Mouse (Mus musculus): ENCODE measurements around the gene Vps11. TPM values are rescaled to one million over a fixed set of nuclear protein-coding genes. Genes with fewer than 3 reads are reported as not detected.

The Vps11 gene
- polyA plus RNA-seq, 1 experiment from 2014 or later: 47.0 TPM

DNA sequence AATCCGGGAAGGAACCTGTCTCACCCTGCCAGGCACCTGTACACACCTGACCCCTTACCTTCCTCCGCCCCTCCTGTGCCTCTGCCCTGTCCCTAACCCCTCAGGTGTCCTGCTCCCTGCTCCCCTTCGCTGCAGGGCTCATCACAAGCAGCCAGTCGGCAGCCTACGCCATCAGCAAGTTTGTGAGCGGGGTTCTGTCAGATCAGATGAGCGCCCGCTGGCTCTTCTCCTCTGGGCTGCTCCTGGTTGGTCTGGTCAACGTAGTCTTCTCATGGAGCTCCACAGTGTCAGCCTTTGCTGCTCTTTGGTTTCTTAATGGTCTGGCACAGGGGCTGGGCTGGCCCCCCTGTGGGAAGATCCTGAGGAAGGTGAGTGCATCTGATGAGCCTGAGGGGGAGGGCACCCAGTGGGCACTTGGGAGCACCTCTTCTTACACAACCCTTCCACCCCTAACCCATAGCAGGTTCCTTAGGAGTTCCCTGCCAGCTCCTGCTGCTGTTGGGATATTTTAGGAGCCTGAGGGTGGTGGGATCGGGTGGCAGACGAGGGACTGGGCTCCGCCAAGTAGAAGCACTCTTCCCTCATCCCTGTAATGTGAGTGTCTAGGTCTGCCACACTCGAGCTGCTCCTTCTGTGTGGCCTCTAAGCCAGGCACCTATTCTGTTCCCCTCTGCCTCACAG lies 37.8 kb upstream of the Vps11 start:
- Histone ChIP-seq H3K36me3 (ENCODE audit: control insufficient read depth, insufficient read depth) (peaks cover 16% of the 10 kb centered on the region), H3K4me2 (ENCODE audit: low read length) (no peak overlapping the region), H3K27ac (ENCODE audit: low read length) (no peak overlapping the region), H3K27me3 (replicated peaks; ENCODE audit: control insufficient read depth, insufficient read depth, low read length) (no peaks in the 10 kb centered on the region), H3K4me1 (replicated peaks; ENCODE audit: control insufficient read depth, insufficient read depth, low read length) (peaks cover 16% of the 10 kb centered on the region), H3K9me3 (ENCODE audit: control insufficient read depth, low read length) (no peaks in the 10 kb centered on the region), H3K9ac (replicated peaks; ENCODE audit: low read depth, low read length) (no peak overlapping the region), H3K4me3 (replicated peaks; ENCODE audit: low read length) (no peak overlapping the region)
- 86% methylated on average over 13 of the region's 13 CpGs for WGBS
- no peak for ATAC-seq

DNA sequence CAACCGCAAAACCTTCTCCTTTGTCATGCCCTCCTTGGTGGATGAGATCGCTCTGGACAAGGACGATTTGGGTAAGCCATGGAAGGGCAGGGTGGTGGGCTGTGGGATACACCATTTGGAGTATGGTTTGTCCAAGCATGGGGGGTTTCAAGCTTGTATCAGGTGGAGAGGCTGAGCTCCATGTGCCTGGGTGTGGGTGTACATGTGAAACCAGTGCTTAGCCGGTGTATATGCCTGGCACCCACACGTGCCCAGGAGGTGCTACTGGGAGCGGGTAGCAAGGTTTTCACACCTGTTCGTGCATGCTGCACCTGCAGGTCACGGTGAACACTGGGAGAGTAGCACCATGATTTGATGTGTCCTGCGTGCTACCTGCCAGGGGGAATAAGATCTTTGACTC lies 37.1 kb upstream of the Vps11 start:
- Histone ChIP-seq H3K9ac (replicated peaks; ENCODE audit: low read depth, low read length) (peak overlapping the region; percentile 40), H3K27me3 (replicated peaks; ENCODE audit: control insufficient read depth, insufficient read depth, low read length) (no peaks in the 10 kb centered on the region), H3K36me3 (ENCODE audit: control insufficient read depth, insufficient read depth) (peaks cover 9% of the 10 kb centered on the region), H3K4me1 (replicated peaks; ENCODE audit: control insufficient read depth, insufficient read depth, low read length) (peaks cover 16% of the 10 kb centered on the region), H3K9me3 (ENCODE audit: control insufficient read depth, low read length) (no peaks in the 10 kb centered on the region), H3K27ac (ENCODE audit: low read length) (no peak overlapping the region), H3K4me2 (ENCODE audit: low read length) (no peak overlapping the region; the same call in 1 of the 2 replicates), H3K4me3 (replicated peaks; ENCODE audit: low read length) (no peak overlapping the region)
- WGBS: 85% methylated on average over 9 of the region's 9 CpGs
- ATAC-seq: no peak

- Histone ChIP-seq H3K4me1 (replicated peaks; ENCODE audit: control insufficient read depth, insufficient read depth, low read length) (peaks cover 16% of the 10 kb centered on the region), H3K27me3 (replicated peaks; ENCODE audit: control insufficient read depth, insufficient read depth, low read length) (no peaks in the 10 kb centered on the region), H3K9me3 (ENCODE audit: control insufficient read depth, low read length) (no peaks in the 10 kb centered on the region), H3K4me3 (replicated peaks; ENCODE audit: low read length) (peak overlapping the region; percentile 79; the same call in 1 of the 2 replicates), H3K9ac (replicated peaks; ENCODE audit: low read depth, low read length) (peak overlapping the region; percentile 40), H3K36me3 (ENCODE audit: control insufficient read depth, insufficient read depth) (peaks cover 7% of the 10 kb centered on the region), H3K4me2 (ENCODE audit: low read length) (peak overlapping the region; percentile 85), H3K27ac (ENCODE audit: low read length) (no peak overlapping the region)
- ATAC-seq: no peak
- 13% methylated on average over 4 of the region's 4 CpGs for WGBS
Observed at GRCm38 (mm10) chr9:44398087-44398486, 36.6 kb upstream of the Vps11 start.

GRCm38 (mm10) chr9:44396684-44397411 lies 35.4 kb upstream of the Vps11 start, which contains the start of gene Slc37a4:
Slc37a4 (plus strand) TSS chr9:44396852.
- WGBS: under 1% methylated on average over 43 of the region's 43 CpGs
- H3K4me2 ChIP-seq (ENCODE audit: low read length): peak within 1 kb of the TSS; percentile 85

GRCm38 (mm10) chr9:44391466-44391865 lies 30.0 kb upstream of the Vps11 start:
- no peaks in the 10 kb centered on the region for H3K27me3 ChIP-seq (replicated peaks; ENCODE audit: control insufficient read depth, insufficient read depth, low read length)
- H3K9me3 ChIP-seq (ENCODE audit: control insufficient read depth, low read length): no peaks in the 10 kb centered on the region
- ATAC-seq: peak; percentile 60; the same call in 1 of the 2 replicates
- peaks cover 20% of the 10 kb centered on the region for H3K36me3 ChIP-seq (ENCODE audit: control insufficient read depth, insufficient read depth)
- H3K4me2 ChIP-seq (ENCODE audit: low read length): no peak overlapping the region
- 33% methylated on average over 4 of the region's 4 CpGs for WGBS
- no peak overlapping the region for H3K9ac ChIP-seq (replicated peaks; ENCODE audit: low read depth, low read length)
- no peak overlapping the region for H3K4me3 ChIP-seq (replicated peaks; ENCODE audit: low read length)
- no peaks in the 10 kb centered on the region for H3K4me1 ChIP-seq (replicated peaks; ENCODE audit: control insufficient read depth, insufficient read depth, low read length)
- no peak overlapping the region for H3K27ac ChIP-seq (ENCODE audit: low read length)

More at GRCm38 (mm10) chr9:44396684-44397411, 35.4 kb upstream of the Vps11 start, which contains the start of gene Slc37a4:
- Histone ChIP-seq H3K9ac (replicated peaks; ENCODE audit: low read depth, low read length) (peak within 1 kb of the TSS; percentile 85), H3K27ac (ENCODE audit: low read length) (peak within 1 kb of the TSS; percentile 80), H3K4me3 (replicated peaks; ENCODE audit: low read length) (peak within 1 kb of the TSS; percentile 79), H3K27me3 (replicated peaks; ENCODE audit: control insufficient read depth, insufficient read depth, low read length) (no peaks in the 10 kb centered on the region), H3K36me3 (ENCODE audit: control insufficient read depth, insufficient read depth) (peaks cover 3% of the 10 kb centered on the region), H3K9me3 (ENCODE audit: control insufficient read depth, low read length) (no peaks in the 10 kb centered on the region), H3K4me1 (replicated peaks; ENCODE audit: control insufficient read depth, insufficient read depth, low read length) (peaks cover 16% of the 10 kb centered on the region)
- peak; percentile 97 for ATAC-seq

GRCm38 (mm10) chr9:44389273-44389672 lies 27.8 kb upstream of the Vps11 start:
- H3K9me3 ChIP-seq (ENCODE audit: control insufficient read depth, low read length): no peaks in the 10 kb centered on the region
- no peak overlapping the region for H3K27ac ChIP-seq (ENCODE audit: low read length)
- no peaks in the 10 kb centered on the region for H3K27me3 ChIP-seq (replicated peaks; ENCODE audit: control insufficient read depth, insufficient read depth, low read length)
- H3K4me1 ChIP-seq (replicated peaks; ENCODE audit: control insufficient read depth, insufficient read depth, low read length): no peaks in the 10 kb centered on the region
- H3K4me3 ChIP-seq (replicated peaks; ENCODE audit: low read length): no peak overlapping the region
- no peak overlapping the region for H3K4me2 ChIP-seq (ENCODE audit: low read length)
- 61% methylated on average over 8 of the region's 8 CpGs for WGBS
- no peak overlapping the region for H3K9ac ChIP-seq (replicated peaks; ENCODE audit: low read depth, low read length)
- H3K36me3 ChIP-seq (ENCODE audit: control insufficient read depth, insufficient read depth): peaks cover 31% of the 10 kb centered on the region
- no peak for ATAC-seq

DNA sequence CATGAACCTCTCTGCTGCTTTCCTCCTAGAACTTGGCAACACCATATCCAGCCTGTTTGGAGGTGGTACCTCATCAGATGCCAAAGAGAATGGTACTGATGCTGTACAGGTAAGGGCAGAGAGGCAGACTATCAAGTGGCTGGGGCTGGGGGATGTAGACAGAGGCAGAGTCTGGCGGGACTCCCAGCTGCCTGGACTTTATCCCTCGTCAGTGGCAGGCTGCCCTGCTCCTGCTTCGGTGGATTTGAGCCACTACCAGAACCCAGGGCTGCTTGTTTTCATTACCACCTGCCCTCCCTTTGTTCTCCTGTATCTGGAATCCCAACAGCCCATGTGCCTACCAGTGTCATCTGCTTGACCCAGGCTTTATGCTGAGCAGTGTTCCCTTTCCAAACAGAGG lies 25.8 kb upstream of the Vps11 start:
- Histone ChIP-seq H3K4me1 (replicated peaks; ENCODE audit: control insufficient read depth, insufficient read depth, low read length) (no peaks in the 10 kb centered on the region), H3K36me3 (ENCODE audit: control insufficient read depth, insufficient read depth) (peaks cover 41% of the 10 kb centered on the region), H3K9ac (replicated peaks; ENCODE audit: low read depth, low read length) (no peak overlapping the region), H3K4me3 (replicated peaks; ENCODE audit: low read length) (no peak overlapping the region), H3K27ac (ENCODE audit: low read length) (no peak overlapping the region), H3K27me3 (replicated peaks; ENCODE audit: control insufficient read depth, insufficient read depth, low read length) (no peaks in the 10 kb centered on the region), H3K4me2 (ENCODE audit: low read length) (no peak overlapping the region), H3K9me3 (ENCODE audit: control insufficient read depth, low read length) (no peaks in the 10 kb centered on the region)
- ATAC-seq: no peak
- 84% methylated on average over 3 of the region's 3 CpGs for WGBS

DNA sequence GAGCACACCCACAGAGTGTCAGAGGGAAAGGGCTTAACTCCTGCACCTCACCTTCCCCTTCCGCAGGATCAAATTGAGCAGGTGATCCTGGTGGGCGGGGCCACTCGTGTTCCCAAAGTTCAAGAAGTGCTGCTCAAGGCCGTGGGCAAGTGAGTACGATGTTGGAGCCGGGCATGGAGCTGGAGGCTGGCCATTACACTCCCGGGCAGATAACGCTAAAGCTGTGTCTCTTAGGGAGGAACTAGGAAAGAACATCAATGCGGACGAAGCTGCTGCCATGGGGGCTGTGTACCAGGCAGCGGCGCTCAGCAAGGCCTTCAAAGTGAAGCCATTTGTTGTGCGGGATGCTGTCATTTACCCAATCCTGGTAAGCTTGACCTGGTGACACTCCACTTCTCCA lies 23.1 kb upstream of the Vps11 start:
- no peak overlapping the region for H3K27ac ChIP-seq (ENCODE audit: low read length)
- no peak overlapping the region for H3K9ac ChIP-seq (replicated peaks; ENCODE audit: low read depth, low read length)
- H3K36me3 ChIP-seq (ENCODE audit: control insufficient read depth, insufficient read depth): peaks cover 44% of the 10 kb centered on the region
- no peak for ATAC-seq
- 88% methylated on average over 13 of the region's 13 CpGs for WGBS
- no peak overlapping the region for H3K4me2 ChIP-seq (ENCODE audit: low read length)
- H3K4me3 ChIP-seq (replicated peaks; ENCODE audit: low read length): no peak overlapping the region
- no peaks in the 10 kb centered on the region for H3K27me3 ChIP-seq (replicated peaks; ENCODE audit: control insufficient read depth, insufficient read depth, low read length)
- H3K4me1 ChIP-seq (replicated peaks; ENCODE audit: control insufficient read depth, insufficient read depth, low read length): peaks cover 10% of the 10 kb centered on the region
- no peaks in the 10 kb centered on the region for H3K9me3 ChIP-seq (ENCODE audit: control insufficient read depth, low read length)

DNA sequence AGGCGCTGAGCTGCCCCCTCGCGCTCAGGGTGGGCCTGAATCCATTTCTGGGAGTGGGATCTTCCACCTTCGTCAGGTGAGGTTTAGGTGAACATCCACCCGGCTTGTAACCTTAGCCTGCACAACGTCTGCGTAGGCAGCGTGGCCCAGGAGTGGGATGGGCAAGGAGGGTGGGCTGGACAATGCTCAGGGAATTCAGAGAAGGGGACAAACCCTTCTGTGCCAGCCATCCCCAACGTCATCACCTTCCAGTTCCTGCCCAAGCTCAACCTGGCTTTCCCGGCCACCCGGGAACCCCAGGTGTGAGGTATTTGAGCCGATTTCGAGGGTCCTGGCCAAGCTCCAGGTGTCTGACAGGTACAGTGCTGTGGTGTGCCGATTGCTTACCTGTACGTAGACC lies 18.4 kb upstream of the Vps11 start:
- Histone ChIP-seq H3K4me3 (replicated peaks; ENCODE audit: low read length) (peak overlapping the region; percentile 93), H3K9ac (replicated peaks; ENCODE audit: low read depth, low read length) (peak overlapping the region; percentile 97), H3K9me3 (ENCODE audit: control insufficient read depth, low read length) (no peaks in the 10 kb centered on the region), H3K36me3 (ENCODE audit: control insufficient read depth, insufficient read depth) (peaks cover 17% of the 10 kb centered on the region), H3K27me3 (replicated peaks; ENCODE audit: control insufficient read depth, insufficient read depth, low read length) (no peaks in the 10 kb centered on the region), H3K27ac (ENCODE audit: low read length) (peak overlapping the region; percentile 84), H3K4me1 (replicated peaks; ENCODE audit: control insufficient read depth, insufficient read depth, low read length) (peaks cover 13% of the 10 kb centered on the region), H3K4me2 (ENCODE audit: low read length) (peak overlapping the region; percentile 98)
- WGBS: 8% methylated on average over 15 of the region's 15 CpGs
- ATAC-seq: peak; percentile 14; the same call in 1 of the 2 replicates
